Mouse (Mus musculus): Measurements from ENCODE around the gene Slc37a4.
"Not testable (repeated sequence)": the region's sequence is repeated elsewhere in the genome, so short reads cannot be mapped to it uniquely, and the experiment has no call there.

Gene Slc37a4

DNA sequence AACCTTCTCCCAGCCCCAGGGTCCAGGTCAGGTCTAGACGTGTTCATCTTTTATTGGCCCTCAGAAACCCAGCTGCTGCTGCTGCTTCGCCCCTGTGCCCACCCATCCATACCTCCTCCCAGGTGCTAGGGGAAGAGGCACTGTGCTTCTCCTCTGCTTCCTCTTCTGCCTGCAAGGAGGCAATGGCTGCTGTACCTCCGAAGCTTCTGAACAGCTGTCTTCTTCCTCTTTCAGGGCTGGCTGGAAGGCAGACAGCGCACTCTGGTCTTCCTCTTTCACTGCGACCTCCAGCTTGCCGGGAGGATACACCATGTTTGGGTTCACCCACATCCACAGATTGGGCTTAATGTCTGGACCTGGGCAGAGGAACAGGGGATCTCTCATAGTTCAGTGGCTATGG lies 39.1 kb downstream of the Slc37a4 start:
- DNase-seq (ENCODE audit: low spot score in 2 of 2): no peak

DNA sequence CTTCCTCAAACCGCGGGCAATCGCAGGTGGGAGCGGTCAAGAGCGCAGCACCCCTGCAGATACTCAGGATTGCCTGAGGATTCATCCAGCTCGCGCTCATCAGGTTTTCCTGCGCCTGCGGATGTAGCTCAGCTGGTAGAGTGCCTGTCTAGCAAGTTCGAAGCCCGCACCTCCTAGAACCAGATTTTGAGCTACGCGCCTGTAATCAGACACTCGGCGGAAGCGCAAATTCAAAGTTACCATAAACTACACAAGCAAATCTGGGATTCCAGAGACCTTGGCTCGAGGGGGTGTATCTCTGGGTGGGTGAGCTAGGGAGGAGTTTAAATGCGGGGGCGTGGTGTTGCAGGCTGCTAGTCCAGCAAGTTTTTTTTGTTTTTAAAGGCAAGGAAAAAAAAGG lies 44.3 kb downstream of the Slc37a4 start, which contains the start of gene Foxr1:
Gene Foxr1, minus strand, starts transcription at position 176 of the 400 bp plus-strand sequence.
- DNase-seq (ENCODE audit: low spot score in 2 of 2): no peak

DNA sequence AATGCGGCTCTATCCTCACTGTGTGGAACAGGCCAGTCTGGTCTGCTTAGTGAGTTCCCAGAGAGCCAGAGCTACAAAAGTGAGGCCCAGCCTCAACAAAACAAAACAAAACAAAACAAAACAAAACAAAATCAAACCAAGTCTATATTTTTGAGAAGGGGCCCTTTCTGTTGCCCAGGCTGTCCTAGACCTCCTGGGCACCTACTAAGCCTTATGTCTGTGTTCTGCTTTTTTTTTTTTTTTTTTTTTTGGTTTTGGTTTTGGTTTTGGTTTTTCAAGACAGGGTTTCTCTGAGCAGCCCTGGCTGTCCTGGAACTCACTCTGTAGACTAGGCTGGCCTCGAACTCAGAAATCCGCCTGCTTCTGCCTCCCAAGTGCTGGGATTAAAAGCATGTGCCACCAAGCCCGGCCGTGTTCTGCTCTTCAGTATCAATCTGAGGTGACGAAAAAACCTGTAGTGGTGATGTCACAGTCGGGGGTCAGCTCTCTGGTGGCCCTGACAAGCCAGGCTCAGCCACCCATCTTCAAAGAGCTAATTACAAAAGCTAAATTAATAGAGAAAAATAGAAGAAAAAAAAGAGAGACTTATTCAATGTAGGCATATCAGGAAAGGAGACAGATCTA lies 47.9 kb downstream of the Slc37a4 start:
- not testable (repeated sequence) for DNase-seq (ENCODE audit: low spot score in 2 of 2)

DNA sequence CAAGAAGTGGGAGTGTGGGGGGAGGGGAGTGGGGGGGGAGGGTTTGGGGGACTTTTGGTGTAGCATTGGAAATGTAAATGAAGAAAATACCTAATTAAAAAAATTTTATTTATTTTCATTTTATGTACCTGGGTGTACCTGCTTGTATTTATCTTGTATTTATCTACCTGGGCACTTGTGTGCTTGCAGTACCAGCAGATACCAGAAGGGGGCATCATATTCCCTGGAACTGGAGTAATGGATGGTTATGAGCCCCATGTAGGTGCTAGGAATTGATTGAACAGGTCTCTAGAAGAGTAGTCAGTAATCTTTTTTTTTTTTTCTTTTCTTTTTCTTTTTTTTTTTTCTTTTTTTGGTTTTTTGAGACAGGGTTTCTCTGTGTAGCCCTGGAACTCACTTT lies 53.7 kb downstream of the Slc37a4 start:
- no peak for DNase-seq (ENCODE audit: low spot score in 2 of 2)
